Mouse (Mus musculus) midbrain, postnatal 0 days (tissue): ENCODE data around the gene Arl16. TPM values are rescaled to one million over a fixed set of nuclear protein-coding genes. Genes with fewer than 3 reads are reported as not detected.

Source experiments
- ATAC-seq: fragments of 200-750 bp; cut with Nextera tagmentation; 2 replicates; pipeline ENCODE4 v1.8.0; 2017; ENCODE audit warnings: moderate number of reproducible peaks, mild to moderate bottlenecking, moderate TSS enrichment, moderate library complexity; ENCODE audit not compliant: low FRiP score
- DNase-seq: peaks from one replicate; pipeline ENCODE4 v3.0.0-alpha.2; 2015; ENCODE audit warnings: low spot score
- H3K27ac ChIP-seq: fragments of 300-500 bp; sonication (generic); 2 replicates; pipeline ENCODE4 v1.5.1; 2014; ENCODE audit warnings: low read depth, mild to moderate bottlenecking, low read length, mixed read lengths
- H3K27me3 ChIP-seq: fragments of 300-500 bp; sonication (generic); 2 replicates; pipeline ENCODE4 v1.6.1; 2014; ENCODE audit warnings: low read length, control low read depth, mixed read lengths; ENCODE audit not compliant: insufficient read depth
- H3K36me3 ChIP-seq: fragments of 300-500 bp; sonication (generic); 2 replicates; pipeline ENCODE4 v1.6.1; 2014; ENCODE audit warnings: low read length, control low read depth, mixed read lengths; ENCODE audit not compliant: insufficient read depth
- H3K4me1 ChIP-seq: fragments of 300-500 bp; sonication (generic); 2 replicates; pipeline ENCODE4 v1.6.1; 2014; ENCODE audit warnings: mild to moderate bottlenecking, control low read depth, antibody characterized with exemption, low read length, mixed read lengths; ENCODE audit not compliant: insufficient read depth
- H3K4me2 ChIP-seq: fragments of 300-500 bp; sonication (generic); 2 replicates; pipeline ENCODE4 v1.6.1; 2014; ENCODE audit warnings: low read depth, mild to moderate bottlenecking, low read length, mixed read lengths; ENCODE audit not compliant: poor library complexity, severe bottlenecking
- H3K4me3 ChIP-seq: fragments of 300-500 bp; sonication (generic); 2 replicates; pipeline ENCODE4 v1.5.1; 2014; ENCODE audit warnings: low read depth, mild to moderate bottlenecking, low read length, moderate library complexity
- H3K9ac ChIP-seq: fragments of 300-500 bp; sonication (generic); replicated peaks from 2 replicates; pipeline ENCODE4 v1.6.1; 2014; ENCODE audit warnings: mild to moderate bottlenecking, low read length, moderate library complexity, mixed read lengths; ENCODE audit not compliant: poor library complexity, severe bottlenecking
- H3K9me3 ChIP-seq: fragments of 300-500 bp; sonication (generic); 2 replicates; pipeline ENCODE4 v1.6.1; 2016; ENCODE audit warnings: low read length, control low read depth
- CTCF ChIP-seq: IDR thresholded peaks from 2 replicates; pipeline ENCODE4 v1.5.1; 2016; ENCODE audit warnings: antibody characterized with exemption, mild to moderate bottlenecking
- WGBS: fragments of 180-500 bp; shearing (Covaris S2); extraction: QIAGEN DNeasy Blood & Tissue Kit; methylation state at CpG from one replicate; pipeline ENCODE4 v1.1.7; 2014; 5-methylcytosine and 5-hydroxymethylcytosine counted together
- polyA plus RNA-seq: library from polyadenylated mRNA; unstranded; fragments of >200 nt; fragmentation: Nextera tagmentation; extraction: Ambion mirVana; gene quantifications from 2 replicates; pipeline ENCODE4 v1.2.1, GENCODE M21; 2015
- total RNA-seq: library from RNA; depleted of rRNA; stranded (reverse); fragments of >200 nt; gene quantifications from 2 replicates; pipeline ENCODE4 v1.2.3, GENCODE M21; 2014

Arl16 gene
- total and polyA plus RNA-seq, 2 experiments from 2014 or later = 65.7 to 72.6 TPM

DNA sequence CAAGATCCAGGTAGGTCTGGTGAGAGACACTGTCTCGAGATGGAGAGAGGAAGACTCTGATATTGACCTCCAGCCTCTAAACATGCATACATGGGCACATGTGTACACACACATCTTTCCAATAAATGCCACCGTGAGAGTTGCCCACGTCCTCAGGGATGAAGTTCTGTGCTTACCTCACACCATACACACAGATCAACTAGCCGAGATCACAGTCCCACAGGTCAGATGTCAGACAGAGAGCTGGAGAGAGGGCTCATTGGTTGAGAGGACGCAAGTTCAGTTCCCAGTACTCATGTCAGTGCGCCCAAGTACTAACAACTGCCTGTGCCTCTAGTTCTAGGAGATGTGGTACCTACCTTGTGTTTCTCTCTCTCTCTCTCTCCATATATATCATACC lies 33.6 kb upstream of the Arl16 start:
- Histone ChIP-seq H3K9ac (no peak overlapping the region), H3K36me3 (peaks cover 30% of the 10 kb centered on the region), H3K27ac (no peak overlapping the region), H3K27me3 (no peaks in the 10 kb centered on the region), H3K4me3 (no peak overlapping the region), H3K4me1 (no peaks in the 10 kb centered on the region), H3K4me2 (no peak overlapping the region), H3K9me3 (no peaks in the 10 kb centered on the region)
- WGBS = 72% methylated on average over 6 of the region's 6 CpGs
- no peak for TF ChIP-seq CTCF
- ATAC-seq = no peak
- DNase-seq = no peak

DNA sequence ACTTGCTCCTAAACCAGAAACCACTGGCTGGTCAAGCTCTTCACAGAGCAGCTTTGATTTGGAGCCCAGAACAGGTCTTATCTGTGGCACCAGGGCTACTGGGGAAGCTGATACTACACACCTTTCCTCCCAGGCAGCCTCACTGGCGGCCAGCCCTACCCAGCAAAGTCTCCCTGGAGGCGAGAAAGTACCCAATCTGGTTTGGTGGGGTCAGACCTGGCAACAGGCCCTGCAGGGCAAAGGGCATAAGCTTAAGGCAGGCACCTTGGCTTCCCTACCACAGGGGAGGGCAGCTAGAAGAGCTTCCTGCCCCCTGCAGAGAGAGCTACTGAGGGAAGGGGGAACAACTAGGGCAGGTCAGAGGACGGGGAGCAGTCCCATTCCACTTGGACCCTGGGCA lies 33.0 kb upstream of the Arl16 start:
- H3K4me3 ChIP-seq = no peak overlapping the region
- H3K27me3 ChIP-seq = no peaks in the 10 kb centered on the region
- H3K36me3 ChIP-seq = peaks cover 36% of the 10 kb centered on the region
- no peak for DNase-seq
- H3K9ac ChIP-seq = no peak overlapping the region
- no peak for TF ChIP-seq CTCF
- no peak for ATAC-seq
- H3K4me2 ChIP-seq = no peak overlapping the region
- no peak overlapping the region for H3K27ac ChIP-seq
- H3K4me1 ChIP-seq = no peaks in the 10 kb centered on the region
- 21% methylated on average over 3 of the region's 3 CpGs for WGBS
- no peaks in the 10 kb centered on the region for H3K9me3 ChIP-seq

DNA sequence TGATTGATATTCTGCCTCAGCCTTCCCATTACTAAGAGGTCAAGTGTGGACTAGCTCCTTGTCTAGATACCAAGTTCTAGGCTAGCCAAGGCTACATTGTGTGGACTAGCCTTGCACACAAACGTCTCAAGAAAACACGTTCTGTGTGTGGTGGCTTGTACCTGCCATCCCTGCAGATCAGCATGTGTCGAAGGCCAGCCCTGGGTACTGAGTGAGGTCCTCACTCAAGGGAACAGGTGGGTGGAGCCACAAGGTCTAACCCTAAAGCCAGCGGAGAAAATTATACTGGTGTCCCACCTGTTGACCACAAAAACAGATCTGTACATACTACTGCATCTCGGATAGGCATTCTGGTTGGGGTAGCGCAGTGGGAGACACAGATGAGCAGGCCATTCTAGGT lies 32.5 kb upstream of the Arl16 start:
- Histone ChIP-seq H3K36me3 (peaks cover 39% of the 10 kb centered on the region), H3K4me3 (no peak overlapping the region), H3K4me1 (no peaks in the 10 kb centered on the region), H3K9ac (no peak overlapping the region), H3K27me3 (no peaks in the 10 kb centered on the region), H3K4me2 (no peak overlapping the region), H3K27ac (no peak overlapping the region), H3K9me3 (no peaks in the 10 kb centered on the region)
- ATAC-seq = no peak
- WGBS = 90% methylated on average over 6 of the region's 6 CpGs
- no peak for DNase-seq
- TF ChIP-seq CTCF = no peak

DNA sequence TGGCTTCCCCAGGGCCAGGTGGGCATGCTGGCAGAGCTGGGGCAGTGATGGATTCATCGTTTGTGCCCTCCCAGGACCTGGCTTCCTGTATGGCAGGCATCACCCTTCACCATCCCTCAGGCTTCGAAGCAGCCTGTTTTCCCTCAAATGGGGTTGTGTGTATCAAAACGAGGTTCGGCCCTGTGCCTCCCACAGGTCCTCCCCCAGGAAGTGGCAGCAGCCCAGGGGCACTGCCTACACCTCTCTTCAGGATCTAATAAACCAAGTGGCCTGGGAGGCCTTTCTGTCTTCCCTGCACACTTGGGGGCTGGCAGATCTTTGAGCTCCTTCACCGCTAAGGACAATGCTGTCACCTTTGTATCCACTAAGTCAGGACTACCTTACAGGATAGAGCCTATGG lies 31.5 kb upstream of the Arl16 start:
- Histone ChIP-seq H3K27me3 (no peaks in the 10 kb centered on the region), H3K27ac (no peak overlapping the region), H3K36me3 (peaks cover 39% of the 10 kb centered on the region), H3K9ac (no peak overlapping the region), H3K4me1 (no peaks in the 10 kb centered on the region), H3K4me2 (no peak overlapping the region), H3K9me3 (no peaks in the 10 kb centered on the region), H3K4me3 (no peak overlapping the region)
- no peak for ATAC-seq
- WGBS = 91% methylated on average over 5 of the region's 5 CpGs
- no peak for DNase-seq
- no peak for TF ChIP-seq CTCF

DNA sequence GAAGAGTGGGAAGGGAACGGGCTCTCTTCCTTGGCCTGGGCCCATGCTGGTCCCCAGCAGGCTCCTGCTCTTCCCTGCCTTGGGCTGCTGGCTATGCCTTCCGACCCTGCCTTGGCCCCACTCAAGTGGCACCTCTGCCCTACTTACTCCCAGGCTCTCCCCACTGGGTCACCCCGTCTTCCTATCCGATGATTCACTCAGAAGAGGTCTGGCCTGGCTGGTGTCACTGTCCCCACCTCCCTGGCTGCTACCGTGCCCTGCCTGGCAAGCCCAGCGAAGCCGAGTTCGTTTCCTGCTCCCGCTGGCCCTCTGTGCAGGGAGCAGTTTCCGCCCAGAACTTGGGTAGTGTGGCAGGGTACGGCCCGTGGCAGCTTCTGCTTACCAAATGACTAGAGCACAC lies 30.8 kb upstream of the Arl16 start:
- no peak for ATAC-seq

DNA sequence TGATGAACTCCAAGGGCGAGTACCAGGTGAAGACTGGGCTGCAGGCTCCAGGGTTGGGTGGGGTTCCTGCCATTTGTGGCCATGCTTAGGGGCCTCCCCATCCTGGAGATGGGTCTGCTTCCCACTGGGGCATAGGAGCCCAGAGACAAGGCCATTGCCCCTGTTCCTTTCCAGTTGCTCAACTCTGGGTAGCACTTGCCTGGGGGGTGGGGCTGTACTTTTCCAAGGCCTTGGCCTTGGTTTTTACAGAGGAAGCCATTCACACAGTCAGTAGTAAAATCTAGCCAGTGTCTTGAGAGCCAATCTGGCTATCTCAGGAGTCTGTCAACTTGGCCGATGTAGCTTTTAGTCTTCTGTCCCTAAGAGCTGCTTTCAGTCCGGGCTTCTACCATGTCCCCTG lies 30.0 kb upstream of the Arl16 start:
- H3K36me3 ChIP-seq = peaks cover 39% of the 10 kb centered on the region
- no peaks in the 10 kb centered on the region for H3K27me3 ChIP-seq
- H3K27ac ChIP-seq = no peak overlapping the region
- H3K4me3 ChIP-seq = no peak overlapping the region
- ATAC-seq = no peak
- TF ChIP-seq CTCF = no peak
- H3K4me2 ChIP-seq = no peak overlapping the region
- peaks cover 8% of the 10 kb centered on the region for H3K4me1 ChIP-seq
- H3K9me3 ChIP-seq = no peaks in the 10 kb centered on the region
- no peak for DNase-seq
- WGBS = 93% methylated on average over 3 of the region's 3 CpGs
- no peak overlapping the region for H3K9ac ChIP-seq

More for the DNA sequence above, 30.8 kb upstream of the Arl16 start:
- H3K27ac ChIP-seq = no peak overlapping the region
- no peak overlapping the region for H3K4me3 ChIP-seq
- H3K27me3 ChIP-seq = no peaks in the 10 kb centered on the region
- WGBS = 97% methylated on average over 12 of the region's 12 CpGs
- no peak overlapping the region for H3K9ac ChIP-seq
- no peak overlapping the region for H3K4me2 ChIP-seq
- H3K36me3 ChIP-seq = peaks cover 39% of the 10 kb centered on the region
- no peaks in the 10 kb centered on the region for H3K9me3 ChIP-seq
- peaks cover 3% of the 10 kb centered on the region for H3K4me1 ChIP-seq
- no peak for TF ChIP-seq CTCF
- no peak for DNase-seq
